Mouse (Mus musculus) kidney, postnatal 36 days (tissue): ENCODE results near the gene Slc35f3.
A peak's percentile ranks its signal among the peaks of the same experiment; 100 is the strongest.

Source experiments
- DNase-seq, 2 experiments: peaks; one replicate each; pipeline ENCODE4 v3.0.0; 2021 to 2022; ENCODE audit warnings: mixed read lengths in 2 of 2

The Slc35f3 gene

DNA sequence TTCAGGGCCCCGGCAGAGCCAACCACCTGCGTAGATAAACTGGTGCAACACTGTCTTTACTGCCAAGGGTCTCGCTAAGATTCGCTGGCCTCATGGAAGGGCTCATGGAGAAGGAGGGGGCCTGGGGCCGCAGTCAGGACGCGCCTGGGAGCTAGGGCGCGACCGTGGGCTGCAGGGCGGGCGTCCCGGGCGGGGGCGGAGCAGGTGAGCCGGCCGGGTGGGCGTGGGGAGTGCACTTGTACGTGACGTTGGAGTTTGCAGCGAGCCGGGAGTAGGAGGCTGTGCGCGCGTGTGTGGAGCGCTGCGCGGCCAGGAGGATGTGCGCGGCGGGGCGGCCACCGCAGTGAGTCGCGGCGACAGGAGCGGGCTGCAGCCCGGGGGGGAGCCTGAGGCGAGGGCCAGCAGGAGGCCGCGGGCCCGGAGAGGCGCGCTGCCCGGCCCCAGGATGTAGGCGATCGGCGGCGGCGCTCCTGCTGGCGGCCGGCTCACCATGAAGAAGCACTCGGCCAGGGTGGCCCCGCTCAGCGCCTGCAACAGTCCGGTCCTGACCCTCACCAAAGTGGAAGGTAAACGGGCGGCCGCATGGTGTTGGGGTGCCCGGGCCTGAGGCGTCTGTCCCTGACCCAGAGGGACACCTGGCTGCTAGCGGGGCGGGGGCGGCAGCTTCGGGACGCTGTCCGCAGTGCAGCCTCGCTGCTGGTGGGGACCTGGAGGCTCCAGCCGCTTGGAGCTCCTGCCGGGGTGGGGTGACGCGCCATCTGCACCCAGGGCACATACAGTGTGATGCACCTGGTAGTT is at the start of gene Slc35f3:
Slc35f3 (plus strand) TSS at position 263 of the 798 bp plus-strand sequence.
- DNase-seq: peak; percentile 72 to 86

DNA sequence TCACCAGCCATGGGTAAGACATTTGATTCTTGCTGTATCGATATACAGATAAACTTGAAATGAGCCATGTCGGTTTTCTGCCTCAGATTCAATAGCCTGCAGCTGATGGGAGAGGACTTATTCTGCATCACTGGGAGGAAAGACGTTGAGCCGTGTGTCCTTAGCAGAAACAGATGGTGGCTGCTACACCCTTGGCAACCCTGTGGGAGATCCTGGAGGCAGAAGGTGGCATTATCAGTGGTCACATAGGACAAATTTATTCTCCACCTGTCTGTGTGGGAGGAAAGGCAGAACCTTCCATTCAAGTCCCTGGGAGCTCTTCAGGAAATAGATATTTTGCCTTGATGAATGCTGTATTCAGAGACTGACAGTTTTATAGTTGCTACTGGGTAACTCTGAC is 47.9 kb upstream of the Slc35f3 start:
- DNase-seq: no peak

DNA sequence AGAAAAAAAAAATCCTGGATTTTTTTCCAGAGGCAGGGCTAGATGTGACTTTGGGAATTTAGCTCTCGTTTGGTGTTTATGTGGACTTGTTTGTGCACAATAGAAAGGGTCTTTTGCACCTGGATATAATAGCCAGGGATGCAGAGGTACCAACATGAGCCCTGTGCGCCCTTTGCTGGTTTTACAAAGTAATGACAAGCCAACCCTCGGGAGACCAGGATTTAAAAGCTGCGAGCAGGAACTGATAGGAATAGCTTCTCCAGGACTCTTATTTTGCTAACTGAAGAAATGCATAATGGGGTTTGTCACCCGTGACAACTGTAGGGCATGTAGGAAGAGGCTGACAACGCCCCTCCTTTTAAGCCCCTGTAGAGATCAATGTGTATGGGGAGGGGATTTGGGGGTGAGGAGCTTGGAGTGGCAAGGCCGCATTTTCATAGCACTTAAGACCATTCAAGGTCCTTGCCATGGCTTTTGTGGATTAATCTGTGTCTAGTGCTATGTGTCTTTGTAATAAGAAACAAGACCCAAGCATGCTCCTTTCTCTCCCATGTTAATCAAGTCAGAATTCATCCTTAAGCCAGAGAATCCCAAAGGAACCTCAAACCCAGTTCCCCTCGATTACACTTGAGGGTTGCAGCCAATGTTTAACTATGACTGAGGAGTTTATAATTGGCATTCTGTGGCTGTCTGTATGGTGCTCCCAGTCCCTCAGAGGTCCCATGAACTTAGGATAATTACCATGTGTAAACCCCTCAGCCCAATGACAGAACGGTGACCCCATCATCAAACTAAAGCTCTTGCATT is 41.6 kb upstream of the Slc35f3 start:
- DNase-seq: no peak

DNA sequence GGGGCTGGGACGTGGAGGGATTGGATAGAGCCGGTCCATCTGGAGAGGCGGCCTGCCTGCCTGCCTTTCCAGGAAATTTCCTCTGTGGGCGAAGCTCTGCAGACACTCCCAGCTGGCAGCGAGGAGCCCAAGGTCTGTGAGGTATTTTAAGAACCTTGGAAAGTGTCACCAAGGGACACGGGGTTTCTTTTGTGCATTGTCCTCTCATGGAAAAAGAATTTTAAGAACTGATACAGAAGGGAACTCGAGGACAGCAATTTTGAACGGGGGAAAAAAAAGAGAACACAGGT is 41.0 kb upstream of the Slc35f3 start:
- DNase-seq: no peak

DNA sequence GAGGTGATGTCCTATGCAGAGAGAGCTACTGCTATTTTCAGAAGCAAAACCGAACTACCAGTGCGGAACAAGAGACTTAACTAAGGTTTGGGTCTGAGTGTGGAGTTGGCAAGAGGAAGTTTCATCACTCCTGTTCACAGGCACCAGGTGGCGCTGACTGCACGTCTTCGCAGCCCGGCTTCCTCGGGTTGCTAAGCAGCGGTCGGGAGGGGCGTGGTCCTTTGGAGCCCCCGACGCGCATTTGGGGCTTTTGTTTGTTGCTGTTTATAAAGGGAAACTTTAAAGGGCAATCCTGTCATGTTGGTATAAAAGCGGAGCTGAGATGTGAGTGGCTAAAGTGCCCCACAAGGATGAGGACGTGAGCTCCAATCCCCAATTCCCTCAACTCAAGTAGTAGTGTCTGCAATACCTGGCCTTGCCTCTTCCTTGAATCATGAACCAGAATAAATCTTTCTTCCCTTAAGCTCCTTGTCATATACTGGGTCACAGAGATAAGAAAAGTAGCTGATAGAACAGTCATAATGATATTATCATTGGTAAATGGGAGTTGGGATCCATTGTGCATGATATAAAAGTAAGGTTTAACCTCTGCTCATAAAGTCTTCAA is 40.1 kb upstream of the Slc35f3 start:
- DNase-seq: peak; percentile 69 to 90

DNA sequence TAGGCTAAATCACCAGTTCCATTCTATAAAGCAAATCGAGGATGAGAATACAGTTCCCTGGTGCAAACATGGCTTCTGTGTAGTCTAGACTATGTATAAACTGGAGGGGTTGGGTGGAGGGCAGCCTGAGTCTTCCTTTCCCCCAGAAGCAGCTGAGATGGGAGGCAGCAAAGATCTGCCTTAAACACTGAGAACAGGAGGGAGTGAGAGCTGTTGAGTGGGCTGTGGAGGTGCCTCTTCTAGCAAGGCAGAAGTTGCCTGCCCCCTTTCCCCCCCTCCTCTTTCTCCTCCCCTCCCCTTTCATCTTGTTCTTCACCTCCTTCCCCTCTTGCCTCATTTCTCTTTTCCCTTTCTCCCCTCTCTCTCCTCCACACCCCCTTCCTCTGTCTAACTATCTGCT is 33.2 kb upstream of the Slc35f3 start:
- no peak for DNase-seq

DNA sequence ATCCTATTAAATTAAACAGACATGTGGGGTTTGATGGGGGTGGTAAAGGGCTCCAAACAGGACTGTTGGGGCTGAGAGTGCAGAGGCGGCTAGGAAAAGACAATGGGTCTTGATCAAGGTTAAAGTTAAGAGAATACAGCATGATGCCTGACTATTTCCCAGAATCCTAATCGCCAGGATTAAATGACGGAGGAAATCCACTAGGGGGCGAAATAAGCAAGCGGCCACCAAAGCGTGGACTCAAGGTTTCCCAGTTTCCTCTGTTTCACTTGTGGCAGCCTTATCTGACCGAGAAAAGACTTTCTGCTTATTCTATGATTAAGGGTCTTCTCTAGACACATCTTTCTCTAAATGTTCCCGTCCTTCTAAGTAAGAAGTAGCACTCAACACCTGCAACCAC is 31.2 kb upstream of the Slc35f3 start:
- DNase-seq: peak in 1 of 2 experiments; percentile 45

DNA sequence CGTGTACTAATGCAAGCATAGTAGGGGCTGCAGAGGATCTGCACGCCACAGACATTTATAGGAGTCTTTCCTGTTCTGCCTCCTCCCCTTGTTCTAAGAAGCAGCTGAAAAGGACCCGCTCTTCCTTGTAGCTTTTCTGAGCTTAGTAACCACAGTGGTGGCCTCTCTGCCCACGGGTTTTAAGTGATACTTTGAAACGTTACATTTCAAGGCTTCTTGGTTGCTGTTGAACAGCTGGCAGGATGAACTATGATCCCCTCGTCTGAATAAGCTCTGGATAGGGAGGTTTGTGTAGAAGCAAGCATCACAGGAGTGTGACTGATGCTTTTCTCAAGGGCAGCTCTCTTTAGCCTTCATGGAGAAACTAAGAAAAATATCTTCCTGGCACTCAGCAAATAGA is 28.6 kb upstream of the Slc35f3 start:
- no peak for DNase-seq

DNA sequence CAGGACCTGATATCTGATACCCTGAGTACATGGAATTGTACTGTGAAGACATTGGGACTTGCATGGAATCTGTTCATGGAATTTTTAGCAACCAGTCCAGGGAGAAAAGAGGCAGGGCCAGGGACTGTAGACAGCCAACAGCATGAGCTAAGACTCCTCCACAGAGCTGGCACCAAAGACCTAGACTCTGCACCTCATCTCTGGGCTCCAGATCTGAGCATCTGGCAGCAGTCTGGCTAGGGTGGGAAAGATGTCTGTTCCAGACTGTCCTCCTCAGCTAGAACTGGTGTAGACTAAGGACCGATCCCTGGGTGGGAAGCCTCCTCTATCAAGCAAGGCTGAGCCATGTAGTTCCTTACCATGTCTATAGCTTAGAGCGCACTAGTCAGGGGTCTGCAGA is 25.9 kb upstream of the Slc35f3 start:
- no peak for DNase-seq

DNA sequence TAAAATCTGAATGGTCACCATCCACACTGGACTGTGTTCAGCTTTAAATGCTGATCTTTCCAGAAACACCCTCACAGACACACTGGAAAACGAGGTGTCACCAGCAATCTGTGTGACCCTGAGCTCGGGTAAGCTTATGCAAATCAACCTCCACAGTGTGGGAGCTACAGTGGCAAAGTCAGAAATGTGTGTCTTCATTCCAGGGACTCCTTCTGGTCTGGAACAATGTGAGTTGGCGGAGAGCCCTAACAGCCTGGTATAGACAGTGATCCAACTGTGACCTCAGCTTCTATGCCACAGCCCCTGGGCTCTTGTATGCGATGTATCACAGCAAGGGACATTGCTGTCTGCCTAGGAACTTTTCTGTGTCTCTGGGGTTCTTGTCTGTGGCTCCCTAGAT is 25.3 kb upstream of the Slc35f3 start:
- no peak for DNase-seq

DNA sequence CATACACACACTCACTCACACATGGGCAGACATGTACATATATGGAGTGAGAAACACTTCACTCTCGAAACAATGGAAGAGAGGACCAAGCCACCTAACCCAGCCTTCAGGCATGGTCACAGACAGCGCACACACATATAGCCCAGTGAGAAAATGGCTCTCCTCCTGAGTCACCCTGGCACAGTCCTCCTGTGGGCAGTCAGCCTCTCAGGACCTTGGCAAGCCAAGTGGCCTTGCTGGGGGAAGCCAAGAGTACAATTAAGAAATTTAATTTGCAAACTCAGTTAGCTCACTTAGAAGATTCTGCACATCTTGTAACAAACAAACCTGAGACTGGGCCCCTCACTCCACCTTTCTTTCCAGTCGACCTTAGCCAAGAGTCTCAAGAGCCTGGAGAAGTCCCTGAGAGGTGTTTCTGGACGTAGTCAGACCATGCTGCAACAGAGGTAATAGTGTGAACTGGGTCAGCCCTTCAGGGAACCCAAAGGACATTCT is 23.4 kb upstream of the Slc35f3 start:
- no peak for DNase-seq

DNA sequence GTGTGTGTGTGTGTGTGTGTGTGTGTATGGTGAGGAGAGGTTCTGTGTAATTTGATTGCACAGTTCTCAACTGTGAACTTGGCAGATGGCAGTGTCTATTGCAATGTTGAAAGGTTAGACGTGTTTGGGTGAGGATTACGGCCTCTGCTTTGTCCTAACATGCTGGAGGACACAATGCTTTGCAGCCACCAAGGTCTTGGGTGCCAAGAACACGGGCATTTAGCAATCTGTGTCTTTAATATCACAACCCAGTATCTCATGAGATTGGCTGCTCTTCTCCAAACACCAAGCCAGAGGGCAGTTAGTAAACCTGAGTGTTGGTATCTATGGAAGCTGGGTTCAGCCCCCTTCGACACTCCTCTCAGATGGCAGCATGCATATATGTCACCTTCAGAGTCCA is 22.5 kb upstream of the Slc35f3 start:
- DNase-seq: no peak

DNA sequence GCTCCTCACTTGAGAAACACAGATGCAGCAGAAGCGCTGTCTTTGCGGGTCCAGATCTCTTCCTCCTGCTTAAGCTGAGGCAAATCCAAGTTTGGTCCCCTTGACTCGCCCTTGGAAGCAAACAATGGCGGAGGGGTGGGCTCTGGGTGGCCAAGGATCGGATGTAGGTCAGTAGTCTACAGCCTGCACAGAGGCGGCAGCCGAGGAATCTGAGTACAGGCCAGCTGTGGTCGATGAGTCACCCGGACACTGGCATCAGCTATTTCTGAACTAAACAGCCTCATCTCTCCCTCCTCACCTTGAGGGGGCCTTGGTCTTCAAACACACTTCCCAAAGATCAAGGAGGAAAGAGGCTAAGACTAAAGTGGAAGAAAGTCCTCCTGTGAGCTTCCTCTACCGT is 6.4 kb upstream of the Slc35f3 start:
- DNase-seq: no peak

DNA sequence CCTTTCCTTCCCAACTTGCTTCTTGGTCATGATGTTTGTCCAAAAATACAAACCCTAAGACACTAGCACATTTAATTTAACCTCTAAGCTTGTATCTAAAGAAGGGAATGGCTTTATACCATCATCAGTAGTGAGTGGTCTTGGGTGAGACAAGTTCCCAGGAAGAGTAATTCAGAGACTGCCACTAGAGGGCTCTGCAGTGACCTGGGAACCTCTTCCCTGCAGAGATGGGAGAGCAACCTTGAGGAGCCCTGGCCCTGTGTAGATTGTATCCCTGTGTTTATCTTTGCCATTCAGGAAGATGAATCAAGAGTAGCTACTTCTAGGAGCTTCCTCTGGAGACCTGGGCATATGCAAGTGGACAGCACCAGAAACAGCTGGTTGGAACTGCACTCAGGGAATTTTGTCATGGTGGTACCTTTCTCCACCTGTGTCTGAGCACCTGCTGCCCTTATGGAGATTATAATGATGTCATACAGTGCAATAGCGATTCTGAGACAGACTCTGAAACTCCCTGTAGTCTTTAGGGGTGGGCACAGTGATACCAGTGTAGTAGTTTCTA is 993 bp upstream of the Slc35f3 start:
- DNase-seq: peak; percentile 69 to 76

DNA sequence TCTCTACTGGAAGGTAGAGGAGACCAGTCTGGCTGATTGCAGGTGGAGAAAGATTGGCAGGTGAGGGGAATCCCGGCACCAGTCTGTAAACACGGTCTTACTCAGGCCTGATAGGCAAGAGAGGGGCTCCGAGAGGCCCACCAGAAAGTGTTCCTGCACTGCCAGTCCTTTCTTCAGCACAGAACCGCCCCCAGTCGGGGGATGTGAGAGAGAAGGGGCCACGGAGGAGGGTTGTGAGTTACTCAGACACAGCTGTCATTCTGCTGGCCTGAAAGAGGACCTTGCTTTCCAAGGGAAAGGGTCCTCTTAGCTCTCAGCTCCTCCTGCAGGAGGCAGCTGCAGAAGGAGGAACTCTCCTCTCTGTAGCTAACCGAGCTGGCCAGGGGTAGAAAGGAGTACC is 975 bp downstream of the Slc35f3 start:
- DNase-seq: peak in 1 of 2 experiments; percentile 15

DNA sequence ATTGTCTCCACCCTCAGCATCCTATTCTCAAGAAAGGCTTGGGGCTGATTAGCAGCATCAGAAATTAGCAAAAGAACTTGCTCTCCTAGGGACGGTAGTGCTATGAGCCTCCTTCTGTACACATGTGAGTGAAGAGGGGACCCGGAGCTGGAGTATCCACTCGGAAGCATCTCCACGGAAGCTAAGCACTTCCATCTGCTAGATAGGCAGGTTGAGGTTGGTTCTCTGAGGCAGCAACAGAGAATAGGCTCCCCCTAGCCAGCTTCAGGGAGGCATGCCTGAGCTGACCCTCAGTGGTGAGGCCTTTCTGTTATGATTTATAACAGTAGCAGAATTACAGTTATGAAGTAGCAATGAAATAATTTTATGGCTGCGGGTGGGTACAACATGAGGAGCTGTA is 2.0 kb downstream of the Slc35f3 start:
- DNase-seq: no peak

DNA sequence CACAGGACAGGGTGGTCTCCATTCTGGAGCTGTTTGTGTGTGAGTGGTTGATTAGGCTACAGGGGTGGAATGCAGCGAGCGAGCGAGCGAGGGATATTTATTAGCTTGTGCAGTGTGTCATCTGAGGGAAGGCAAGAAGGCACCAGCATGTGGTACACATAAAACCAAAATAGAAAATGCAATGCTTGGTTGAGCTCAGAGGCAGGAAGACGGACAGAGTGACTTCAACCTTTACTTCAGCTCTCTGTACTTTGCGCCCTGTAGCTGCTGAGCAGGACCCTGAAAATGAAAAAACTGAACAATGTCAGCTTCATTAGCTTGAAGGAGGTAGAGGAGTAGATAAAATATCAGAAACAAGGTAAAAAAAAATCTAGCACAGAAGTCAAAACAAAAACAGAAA is 3.2 kb downstream of the Slc35f3 start:
- DNase-seq: peak; percentile 33 to 64

DNA sequence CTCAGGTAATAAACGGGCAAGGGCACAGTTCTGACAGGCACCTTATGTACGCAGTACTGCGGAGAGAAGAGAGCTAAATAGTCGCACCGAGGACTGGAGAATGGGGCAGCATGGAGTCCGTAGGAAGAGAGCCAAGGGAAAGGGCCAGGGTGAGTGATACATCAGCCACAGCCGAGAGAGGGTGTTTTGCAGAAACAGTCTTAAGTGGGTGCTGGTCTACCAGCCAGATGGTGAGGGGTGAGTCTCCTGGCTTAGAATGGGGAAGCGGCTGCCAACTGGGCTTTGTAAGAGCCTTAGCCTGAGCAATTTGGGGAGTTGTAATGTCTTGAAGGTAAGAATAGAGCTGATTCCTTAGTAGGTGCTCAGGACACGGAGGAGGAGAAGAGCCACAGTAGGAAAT is 8.8 kb downstream of the Slc35f3 start:
- no peak for DNase-seq

DNA sequence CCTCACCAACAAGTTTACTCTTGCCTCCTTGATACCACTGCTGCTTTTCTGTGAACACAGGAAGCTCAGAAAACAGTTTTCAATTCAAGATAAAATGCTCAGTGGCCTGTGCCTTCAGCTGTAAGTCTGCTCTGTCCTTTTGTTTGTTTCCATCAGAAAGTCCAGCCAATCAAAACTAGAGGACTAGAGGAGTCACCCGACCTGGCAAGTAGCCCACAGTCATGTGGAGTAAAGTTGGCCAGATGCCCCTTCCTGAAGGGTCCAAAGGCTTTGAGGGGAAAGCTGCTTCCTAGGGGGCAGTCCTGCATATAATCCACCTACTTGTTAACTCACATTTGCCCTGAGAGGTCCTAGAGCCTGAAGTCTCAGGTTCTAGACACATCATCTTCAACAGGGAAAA is 10.7 kb downstream of the Slc35f3 start:
- peak; percentile 95 to 97 for DNase-seq

DNA sequence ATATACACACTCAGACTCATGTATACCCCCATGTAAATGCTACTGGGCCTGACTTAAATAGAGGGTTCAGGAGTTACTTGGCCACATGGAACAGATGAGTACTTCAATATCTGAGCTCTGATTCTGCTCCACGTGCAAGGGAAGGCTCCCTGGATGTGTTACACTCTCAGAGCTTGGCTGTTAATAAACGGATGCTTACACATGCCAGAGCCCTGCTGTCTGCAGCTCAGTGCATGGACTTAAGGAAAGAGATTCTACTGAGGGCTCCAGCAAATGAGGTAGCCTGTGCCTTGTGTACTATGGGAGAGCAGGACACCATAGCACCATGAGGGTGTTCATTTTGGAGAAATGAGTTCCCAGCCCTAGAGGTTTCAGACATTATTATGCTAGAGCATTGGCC is 26.6 kb downstream of the Slc35f3 start:
- DNase-seq: no peak

DNA sequence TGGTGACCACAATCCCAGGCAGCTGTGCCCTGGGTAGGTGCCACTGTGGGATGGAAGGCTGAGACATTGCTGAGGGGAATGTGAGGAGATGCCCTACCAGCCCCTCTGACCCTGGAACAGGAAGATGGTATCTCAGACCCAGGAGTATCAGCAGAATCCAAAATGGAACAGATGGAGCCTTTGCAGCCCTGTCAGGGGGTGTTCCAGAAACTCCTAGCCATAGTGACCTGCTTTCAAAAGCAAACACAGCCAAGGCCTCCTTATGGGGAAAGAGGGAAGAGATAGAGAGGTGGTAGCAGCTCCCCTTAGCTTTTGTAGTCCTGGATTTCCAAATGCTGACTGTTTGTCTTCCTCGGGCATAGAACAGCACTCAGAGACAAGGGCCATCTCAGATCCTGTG is 27.8 kb downstream of the Slc35f3 start:
- DNase-seq: no peak

DNA sequence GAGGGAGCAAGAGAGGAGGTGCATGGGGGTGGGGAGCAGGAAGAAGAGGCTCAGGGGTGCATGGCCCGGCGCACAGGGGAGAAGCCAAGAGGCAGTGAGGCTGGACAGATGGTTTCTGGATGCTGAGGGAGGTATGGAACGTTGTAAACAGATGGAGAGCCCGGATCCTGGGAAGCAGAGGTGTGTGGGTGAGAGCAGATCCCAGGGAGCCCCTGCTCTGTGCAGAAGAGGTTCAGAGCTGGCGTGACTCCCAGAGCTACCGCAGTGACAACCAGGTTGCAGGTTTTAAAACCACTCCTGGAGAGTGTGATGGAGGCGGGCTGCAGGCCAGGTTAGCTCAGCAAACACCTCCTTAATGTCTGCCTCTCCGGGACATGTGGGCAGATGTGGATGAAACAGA is 28.4 kb downstream of the Slc35f3 start:
- DNase-seq: peak in 1 of 2 experiments; percentile 10

DNA sequence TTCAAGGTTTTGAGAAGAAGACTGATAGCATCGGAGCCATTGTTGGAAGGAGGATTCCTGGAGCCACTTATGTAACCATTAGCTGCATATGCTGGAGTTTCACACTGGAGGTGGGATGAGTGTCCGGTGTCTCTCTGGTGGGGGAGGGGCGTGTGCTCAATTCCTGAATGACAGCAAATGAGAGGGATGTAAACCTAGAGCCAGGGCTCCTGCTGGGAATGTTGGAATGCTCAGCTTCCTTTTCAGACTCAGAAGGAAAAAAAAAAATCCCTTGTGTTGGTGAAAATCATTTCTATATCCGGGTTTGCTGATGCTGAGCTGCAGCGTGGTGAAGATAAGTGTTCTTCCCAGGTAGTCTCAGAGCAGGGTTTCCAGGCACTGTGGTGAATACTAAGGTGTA is 29.4 kb downstream of the Slc35f3 start:
- no peak for DNase-seq

DNA sequence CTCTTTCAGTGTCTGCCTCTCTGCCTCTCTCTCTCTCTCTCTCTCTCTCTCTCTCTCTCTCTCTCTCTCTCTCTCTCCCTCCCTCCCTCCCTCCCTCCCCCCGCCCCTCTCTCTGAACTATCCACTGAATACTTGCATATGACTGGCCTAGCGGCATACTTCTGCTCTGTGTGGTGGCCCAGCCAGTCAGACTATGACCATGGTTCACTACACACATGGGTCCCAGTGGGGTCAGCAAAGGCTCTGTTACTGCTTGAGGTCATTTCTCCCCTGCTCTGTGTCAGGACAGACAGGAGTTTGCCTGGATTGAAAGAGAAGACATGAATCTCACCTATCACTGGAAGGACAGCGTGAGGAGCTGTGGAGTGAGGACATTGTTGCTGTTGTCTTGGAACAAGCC is 40.5 kb downstream of the Slc35f3 start:
- DNase-seq: peak; percentile 19 to 40
